Mouse (Mus musculus): ENCODE measurements around the gene Mapk1.
A peak's percentile ranks its signal among the peaks of the same experiment; 100 is the strongest.

Mapk1 gene

DNA sequence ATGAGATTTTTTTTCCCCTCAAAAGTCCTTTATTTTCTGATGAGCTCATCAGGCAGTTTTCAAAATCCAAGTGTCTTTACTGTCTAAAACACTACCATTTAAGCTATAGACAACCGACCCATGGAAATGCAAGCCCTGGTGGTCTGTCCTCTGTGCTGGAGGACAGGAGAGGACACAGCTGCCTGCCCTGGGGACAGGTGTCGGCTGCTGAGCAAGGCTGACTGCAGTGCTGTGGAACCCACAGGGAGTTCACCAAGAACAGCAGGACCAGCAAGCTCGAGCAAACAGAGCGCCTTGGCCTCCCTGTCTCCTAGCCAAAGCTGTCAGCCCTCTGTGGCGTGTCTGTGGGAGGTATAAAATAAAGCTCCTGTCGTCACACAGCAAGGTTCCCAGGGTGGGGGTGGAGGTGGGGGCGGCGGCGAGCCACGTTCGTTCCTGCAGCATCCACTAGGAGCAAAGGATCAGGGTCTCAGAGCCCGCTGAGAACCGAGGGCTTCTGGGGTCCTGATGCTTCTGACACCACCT is 103.5 kb downstream of the Mapk1 start:
- no peak for DNase-seq

DNA sequence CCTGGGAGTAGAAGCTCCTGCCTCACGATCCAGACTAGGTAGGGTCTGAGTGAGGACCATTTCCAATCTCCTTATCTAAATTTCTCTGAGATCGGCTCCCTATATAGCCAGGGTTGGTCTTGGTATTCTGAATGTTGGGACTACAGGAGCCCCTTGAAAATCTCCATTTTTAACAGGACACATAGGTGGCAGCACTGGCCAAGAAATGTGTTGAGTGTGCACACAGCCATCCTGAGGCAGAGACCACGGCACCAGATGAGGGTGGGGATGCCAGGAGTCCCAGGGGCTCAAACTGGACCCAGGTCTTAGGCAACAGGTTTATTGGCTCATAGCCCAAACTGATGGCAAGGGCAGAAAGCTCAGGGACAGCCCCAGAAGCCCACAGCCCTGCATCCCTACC is 105.2 kb downstream of the Mapk1 start:
- DNase-seq, result no peak

GRCm38 (mm10) chr16:17096938-17097337 is 113.8 kb downstream of the Mapk1 start:
- DNase-seq, result peak; percentile 19 to 20
